Mouse (Mus musculus): ENCODE measurements around the gene Rps18.
"Not testable (repeated sequence)": the region's sequence is repeated elsewhere in the genome, so short reads cannot be mapped to it uniquely, and the experiment has no call there.

Gene Rps18

GRCm38 (mm10) chr17:33920282-33921097 lies 35.3 kb downstream of the Rps18 start:
- peak; percentile 84 for DNase-seq (ENCODE audit: low spot score)

- DNase-seq (ENCODE audit: low spot score): peak; percentile 58
Observed at GRCm38 (mm10) chr17:33919351-33920281, 36.2 kb downstream of the Rps18 start.

DNA sequence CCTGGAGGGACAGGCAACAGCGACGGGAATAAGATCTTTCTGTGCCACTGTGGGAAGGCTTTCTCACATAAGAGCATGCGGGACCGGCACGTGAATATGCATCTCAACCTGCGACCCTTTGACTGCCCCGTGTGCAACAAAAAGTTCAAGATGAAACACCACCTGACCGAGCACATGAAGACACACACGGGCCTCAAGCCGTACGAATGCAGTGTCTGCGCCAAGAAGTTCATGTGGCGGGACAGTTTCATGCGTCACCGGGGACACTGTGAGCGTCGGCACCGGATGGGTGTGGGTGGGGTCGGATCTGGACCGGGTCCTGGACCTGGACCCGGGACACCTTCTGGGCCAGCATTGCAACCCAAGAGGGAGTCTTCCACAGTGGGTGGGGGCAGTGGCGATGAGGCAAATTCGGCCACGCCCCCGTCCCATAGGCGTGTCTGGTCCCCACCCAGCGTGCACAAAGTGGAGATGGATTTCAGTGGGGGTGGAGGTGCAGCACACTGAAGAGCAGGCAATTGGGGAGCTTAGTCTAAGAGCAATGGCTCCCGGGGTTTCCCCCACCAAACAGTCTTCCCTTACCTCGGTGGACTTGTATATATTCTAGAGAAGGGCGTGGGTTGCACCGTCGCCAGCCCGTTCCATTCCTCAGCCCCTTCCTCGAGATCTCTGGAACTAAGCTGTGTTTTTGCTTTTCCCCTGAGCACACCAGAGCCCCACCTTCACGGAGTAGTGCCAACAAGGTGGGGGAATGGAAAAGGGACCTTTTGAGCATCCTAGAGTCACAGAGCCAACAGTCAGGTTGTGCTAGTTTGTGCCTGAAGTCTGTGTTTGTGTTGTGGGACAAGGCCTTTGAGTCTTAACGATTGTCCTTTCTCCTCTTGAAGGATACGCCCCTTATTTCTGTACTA lies 37.3 kb downstream of the Rps18 start:
- DNase-seq (ENCODE audit: low spot score): no peak

DNA sequence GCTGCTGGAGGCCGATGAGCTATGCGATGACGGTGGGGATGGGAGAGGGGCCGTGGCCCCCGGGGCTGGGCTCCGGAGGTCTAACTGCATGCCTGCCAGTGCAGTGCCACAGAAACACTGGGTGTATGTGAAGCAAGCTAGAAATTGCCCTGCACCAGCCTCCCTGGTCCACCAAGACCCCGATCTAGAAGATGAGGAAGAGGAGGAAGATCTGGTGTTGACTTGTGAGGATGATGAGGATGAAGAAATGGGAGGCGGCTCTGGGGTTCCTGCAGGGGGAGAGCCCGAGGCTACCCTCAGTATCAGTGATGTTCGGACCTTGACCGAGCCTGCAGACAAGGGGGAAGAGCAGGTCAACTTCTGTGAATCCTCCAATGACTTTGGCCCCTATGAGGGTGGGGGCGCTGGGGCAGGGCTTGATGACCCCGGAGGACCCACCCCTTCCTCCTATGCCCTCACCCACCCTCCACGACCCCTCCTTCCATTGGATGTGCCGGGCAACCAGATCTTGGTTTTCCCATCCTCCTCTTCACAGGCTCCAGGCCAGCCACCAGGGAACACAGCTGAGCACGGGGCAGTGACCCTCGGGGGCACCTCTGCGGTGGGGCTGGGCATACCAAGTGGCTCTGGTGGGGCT lies 38.0 kb downstream of the Rps18 start:
- no peak for DNase-seq (ENCODE audit: low spot score)

- no peak for DNase-seq (ENCODE audit: low spot score)
Observed at GRCm38 (mm10) chr17:33916847-33917655, 38.8 kb downstream of the Rps18 start.

DNA sequence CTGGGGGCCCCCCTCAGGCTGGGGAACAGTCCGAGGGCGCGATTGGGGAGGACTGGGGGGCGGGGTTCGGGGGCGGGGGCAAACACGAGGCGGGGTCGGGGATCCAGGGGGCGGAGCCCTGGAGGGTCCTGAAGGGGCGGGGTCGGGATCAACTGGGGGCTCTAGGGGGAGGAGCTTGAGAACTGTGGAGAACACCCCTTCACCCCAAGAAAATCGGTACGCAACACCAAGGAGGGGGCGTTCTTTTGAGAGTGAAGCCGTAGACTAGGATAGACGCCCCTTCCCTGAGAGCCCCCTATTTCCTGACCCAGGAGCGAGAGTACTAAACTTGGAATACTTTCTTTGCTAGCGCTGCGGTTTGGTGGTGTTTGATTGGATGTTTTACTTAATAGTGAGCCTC lies 39.5 kb downstream of the Rps18 start:
- DNase-seq (ENCODE audit: low spot score): no peak

GRCm38 (mm10) chr17:33915671-33916250 lies 40.0 kb downstream of the Rps18 start, which contains the start of the genes Tapbp and Zbtb22:
Gene Tapbp, plus strand, starts transcription at chr17:33915899.
Gene Zbtb22, plus strand, starts transcription at chr17:33915904.
- DNase-seq (ENCODE audit: low spot score): peak; percentile 99

DNA sequence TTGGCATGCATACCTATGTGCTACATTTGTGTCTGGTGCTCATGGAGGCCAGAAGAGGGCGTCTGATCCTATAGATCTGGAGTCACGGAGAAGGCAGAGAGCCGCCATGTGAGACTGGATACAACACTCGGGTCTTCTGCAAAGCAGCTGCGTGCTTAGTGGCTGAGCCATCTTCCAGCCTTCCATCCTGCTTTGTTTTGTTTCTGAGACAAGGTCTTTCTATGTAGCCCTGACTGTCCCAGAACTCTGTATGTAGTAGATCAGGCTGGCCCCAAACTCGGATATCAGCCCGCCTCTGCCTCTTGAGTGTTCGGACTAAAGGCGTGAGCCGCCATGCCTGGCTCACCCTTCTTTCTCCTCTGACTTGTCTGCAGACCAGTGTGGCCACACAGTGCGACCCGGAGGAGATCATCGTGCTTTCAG lies 40.8 kb downstream of the Rps18 start:
- no peak for DNase-seq (ENCODE audit: low spot score)

DNA sequence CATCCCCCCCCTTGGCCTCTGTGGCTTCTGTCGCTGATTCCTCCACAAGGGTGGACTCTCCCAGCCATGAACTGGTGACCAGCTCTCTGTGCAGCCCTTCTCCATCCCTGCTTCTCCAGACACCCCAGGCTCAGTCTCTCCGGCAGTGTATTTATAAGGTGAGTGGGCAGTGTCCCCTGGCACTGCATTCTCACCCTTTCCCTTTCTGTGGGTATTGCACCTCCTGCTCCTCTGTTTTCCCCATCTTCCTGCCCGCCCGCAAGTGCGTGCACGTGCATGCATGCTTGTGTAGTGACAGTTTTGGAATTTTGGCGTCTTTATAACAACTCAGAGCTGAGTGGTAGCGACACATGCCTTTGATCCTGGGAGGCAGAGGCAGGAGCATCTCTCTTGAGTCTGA lies 41.9 kb downstream of the Rps18 start:
- DNase-seq (ENCODE audit: low spot score): no peak

- DNase-seq (ENCODE audit: low spot score): no peak
Observed at GRCm38 (mm10) chr17:33913264-33913663, 42.5 kb downstream of the Rps18 start.

DNA sequence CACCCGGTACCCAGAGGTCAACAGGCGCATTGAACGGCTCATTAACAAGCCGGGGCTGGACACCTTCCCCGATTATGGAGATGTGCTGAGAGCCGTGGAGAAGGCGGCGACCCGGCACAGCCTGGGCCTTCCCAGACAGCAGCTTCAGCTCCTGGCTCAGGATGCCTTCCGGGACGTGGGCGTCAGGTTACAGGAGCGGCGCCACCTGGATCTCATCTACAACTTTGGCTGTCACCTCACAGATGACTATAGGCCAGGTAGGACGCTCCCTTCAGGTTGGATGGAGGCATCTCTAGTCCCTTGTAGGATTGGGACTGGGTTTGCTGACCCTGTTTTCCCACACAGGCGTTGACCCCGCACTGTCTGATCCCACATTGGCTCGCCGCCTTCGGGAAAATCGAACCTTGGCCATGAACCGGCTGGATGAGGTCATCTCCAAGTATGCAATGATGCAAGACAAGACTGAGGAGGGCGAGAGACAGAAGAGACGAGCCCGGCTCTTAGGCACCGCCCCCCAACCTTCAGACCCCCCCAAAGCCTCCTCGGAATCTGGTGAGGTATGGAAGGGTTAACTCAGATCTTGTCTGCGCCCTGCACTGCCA lies 43.9 kb downstream of the Rps18 start:
- DNase-seq (ENCODE audit: low spot score): no peak

- DNase-seq (ENCODE audit: low spot score): no peak
Observed at GRCm38 (mm10) chr17:33911052-33911812, 44.6 kb downstream of the Rps18 start.

DNA sequence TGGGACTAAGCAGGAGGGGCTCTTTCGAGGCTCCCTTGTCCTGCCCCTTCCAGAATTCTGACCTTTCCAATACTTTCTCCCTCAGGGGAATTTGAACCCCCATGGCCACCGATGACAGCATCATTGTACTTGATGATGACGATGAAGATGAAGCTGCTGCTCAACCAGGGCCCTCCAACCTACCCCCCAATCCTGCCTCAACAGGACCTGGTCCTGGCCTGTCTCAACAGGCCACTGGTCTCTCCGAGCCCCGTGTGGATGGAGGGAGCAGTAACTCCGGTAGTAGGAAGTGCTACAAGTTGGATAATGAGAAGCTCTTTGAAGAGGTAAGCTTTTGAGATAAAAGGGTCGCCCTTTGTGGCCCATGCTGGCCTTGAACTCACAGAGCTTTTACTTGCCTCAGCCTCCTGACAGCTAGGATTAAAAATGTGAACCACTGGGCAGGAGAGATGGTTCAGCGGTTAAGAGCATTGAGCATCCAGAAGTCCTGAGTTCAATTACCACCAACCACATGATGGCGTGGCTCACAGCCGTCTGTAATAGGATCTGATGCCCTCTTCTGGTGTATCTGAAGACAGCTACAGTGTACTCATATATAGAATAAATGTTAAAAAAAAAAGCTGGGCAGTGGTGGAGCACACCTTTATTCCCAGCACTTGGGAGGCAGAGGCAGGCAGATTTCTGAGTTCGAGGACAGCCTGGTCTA lies 45.3 kb downstream of the Rps18 start:
- no peak for DNase-seq (ENCODE audit: low spot score)

DNA sequence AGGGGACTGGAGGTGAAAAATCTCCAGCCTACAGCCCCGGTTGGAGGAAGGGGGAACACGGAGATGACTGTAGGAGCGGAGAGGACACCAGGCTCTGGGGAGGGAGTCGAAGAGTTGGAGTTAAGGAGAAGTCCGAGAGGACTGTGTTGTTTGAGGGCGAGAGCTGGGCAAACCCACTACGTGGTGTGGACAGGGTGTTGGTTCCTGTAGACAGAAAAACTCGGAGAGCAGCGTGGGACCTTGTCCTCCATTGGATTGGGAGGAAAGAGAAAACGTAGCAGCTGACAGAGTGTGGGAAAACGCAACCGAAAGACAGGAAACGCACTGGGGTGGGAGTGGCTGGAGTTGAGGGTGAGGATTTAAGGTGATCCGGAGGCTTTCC lies 45.9 kb downstream of the Rps18 start:
- no peak for DNase-seq (ENCODE audit: low spot score)

- DNase-seq (ENCODE audit: low spot score): peak; percentile 99
Observed at GRCm38 (mm10) chr17:33909077-33909868, 46.5 kb downstream of the Rps18 start, which contains the start of gene Daxx. Gene Daxx, plus strand, starts transcription at chr17:33909414.

DNA sequence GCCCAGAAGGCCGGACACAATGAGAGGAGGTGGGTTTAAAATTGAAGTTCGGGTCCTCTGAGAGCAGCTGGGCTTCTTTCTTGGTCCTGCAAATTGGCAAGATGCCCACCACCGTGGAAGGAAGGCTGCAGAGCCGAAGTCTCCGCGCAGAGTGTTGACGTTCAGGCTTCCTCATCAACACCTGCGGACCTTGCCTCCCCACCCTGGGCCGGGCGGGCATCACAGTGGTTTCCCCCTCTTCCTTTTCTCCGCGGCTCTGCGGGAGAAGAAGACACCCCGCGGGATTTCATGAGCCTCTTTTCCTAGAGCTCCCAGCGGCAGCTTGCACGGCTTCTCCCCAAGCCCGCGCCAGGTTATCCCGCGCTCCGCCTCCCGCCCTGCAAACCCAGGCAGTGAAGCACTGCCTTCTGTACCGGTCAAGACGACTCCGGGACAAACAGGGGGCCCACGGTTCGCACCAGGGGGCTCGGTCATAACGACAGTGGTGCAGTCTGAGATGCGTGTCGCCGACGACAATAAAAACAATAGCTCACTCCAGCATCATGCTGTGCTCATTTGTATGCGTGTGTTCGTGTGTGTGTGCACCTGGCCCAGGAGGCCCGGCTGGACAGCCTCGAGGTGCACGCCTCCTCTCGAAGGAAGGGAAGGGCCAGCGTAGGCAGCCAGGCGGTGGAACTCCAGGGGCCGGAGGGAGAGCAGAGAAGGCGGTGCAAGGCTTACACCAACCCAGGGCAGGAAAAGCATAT lies 47.3 kb downstream of the Rps18 start:
- no peak for DNase-seq (ENCODE audit: low spot score)

- DNase-seq (ENCODE audit: low spot score): not testable (repeated sequence)
Observed at GRCm38 (mm10) chr17:33904835-33905234, 51.0 kb downstream of the Rps18 start, which contains the start of gene Platr17. Gene Platr17, plus strand, starts transcription at chr17:33905135.
